Mouse (Mus musculus): Measurements from ENCODE around the gene 7420426K07Rik. TPM values are rescaled to one million over a fixed set of nuclear protein-coding genes. Genes with fewer than 3 reads are reported as not detected.

7420426K07Rik gene
- polyA plus RNA-seq (2015; fragmentation: Nextera tagmentation; extraction: Ambion mirVana), result not detected in 2 replicates

GRCm38 (mm10) chr9:98902819-98903218 is at the start of gene 7420426K07Rik:
Gene 7420426K07Rik, plus strand, starts transcription at chr9:98903119.
- Histone ChIP-seq H3K9me3 (replicated peaks) (no peaks in the 10 kb centered on the region), H3K27me3 (no peaks in the 10 kb centered on the region), H3K9ac (no peak within 1 kb of the TSS), H3K4me3 (replicated peaks) (no peak within 1 kb of the TSS), H3K36me3 (no peaks in the 10 kb centered on the region), H3K4me1 (replicated peaks) (no peaks in the 10 kb centered on the region), H3K27ac (no peak within 1 kb of the TSS), H3K4me2 (no peak within 1 kb of the TSS)
- DNase-seq, result no peak
- no peak for ATAC-seq (ENCODE audit: low read depth)
- 63% methylated on average over 2 of the region's 2 CpGs for WGBS (ENCODE audit: insufficient replicate concordance)

- Histone ChIP-seq H3K27me3 (no peaks in the 10 kb centered on the region), H3K36me3 (no peaks in the 10 kb centered on the region), H3K4me3 (replicated peaks) (no peak within 1 kb of the TSS), H3K9me3 (replicated peaks) (no peaks in the 10 kb centered on the region), H3K4me1 (replicated peaks) (no peaks in the 10 kb centered on the region), H3K27ac (no peak within 1 kb of the TSS), H3K4me2 (no peak within 1 kb of the TSS), H3K9ac (no peak within 1 kb of the TSS)
- WGBS (ENCODE audit: insufficient replicate concordance), result 63% methylated on average over 18 of the region's 18 CpGs
- ATAC-seq (ENCODE audit: low read depth), result no peak
- DNase-seq, result no peak
These were observed 46.7 kb upstream of the 7420426K07Rik start, which contains the start of gene Prr23a2 for GRCm38 (mm10) chr9:98856210-98856609. Gene Prr23a2, plus strand, starts transcription at chr9:98856494.

- Histone ChIP-seq H3K9me3 (replicated peaks) (no peaks in the 10 kb centered on the region), H3K4me1 (replicated peaks) (no peaks in the 10 kb centered on the region), H3K9ac (no peak overlapping the region), H3K27me3 (peaks cover 8% of the 10 kb centered on the region; the same call in 1 of the 2 replicates), H3K36me3 (no peaks in the 10 kb centered on the region), H3K4me3 (replicated peaks) (no peak overlapping the region), H3K27ac (no peak overlapping the region), H3K4me2 (no peak overlapping the region)
- DNase-seq (no peak), ATAC-seq (ENCODE audit: low read depth) (no peak)
- WGBS (ENCODE audit: insufficient replicate concordance), result 43% methylated on average over 3 of the region's 3 CpGs
These were observed 39.5 kb upstream of the 7420426K07Rik start for GRCm38 (mm10) chr9:98863463-98863862.

GRCm38 (mm10) chr9:98864571-98864970 is 38.3 kb upstream of the 7420426K07Rik start, which contains the start of gene Prr23a3:
Gene Prr23a3, plus strand, starts transcription at chr9:98864767.
- no peak within 1 kb of the TSS for H3K4me3 ChIP-seq (replicated peaks)
- no peak for ATAC-seq (ENCODE audit: low read depth)
- WGBS (ENCODE audit: insufficient replicate concordance), result 38% methylated on average over 22 of the region's 22 CpGs
- H3K4me1 ChIP-seq (replicated peaks), result no peaks in the 10 kb centered on the region
- no peak within 1 kb of the TSS for H3K9ac ChIP-seq
- no peak for DNase-seq
- H3K27me3 ChIP-seq, result peaks cover 8% of the 10 kb centered on the region; the same call in 1 of the 2 replicates
- H3K4me2 ChIP-seq, result no peak within 1 kb of the TSS
- H3K27ac ChIP-seq, result no peak within 1 kb of the TSS
- no peaks in the 10 kb centered on the region for H3K9me3 ChIP-seq (replicated peaks)
- no peaks in the 10 kb centered on the region for H3K36me3 ChIP-seq

DNA sequence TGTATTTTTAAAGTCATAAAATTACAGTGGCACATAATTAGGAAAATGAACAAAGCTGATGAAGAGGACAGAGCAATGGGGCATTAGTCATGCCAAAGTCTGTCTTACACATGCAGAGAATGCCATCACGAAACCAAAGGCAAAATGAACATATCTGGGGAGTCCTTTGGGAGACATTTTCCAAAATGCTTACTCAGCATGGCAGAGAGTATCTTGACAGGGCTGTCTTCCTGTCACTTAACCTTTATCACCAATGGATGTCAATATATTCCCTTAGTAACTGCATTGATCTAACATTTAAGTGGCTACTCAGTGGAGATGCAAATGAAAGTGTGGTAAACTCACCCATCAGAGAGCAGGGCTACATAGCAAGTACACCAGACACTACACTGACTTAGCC is 1.4 kb upstream of the 7420426K07Rik start:
- H3K4me2 ChIP-seq, result no peak overlapping the region
- no peak overlapping the region for H3K27ac ChIP-seq
- no peaks in the 10 kb centered on the region for H3K36me3 ChIP-seq
- H3K27me3 ChIP-seq, result no peaks in the 10 kb centered on the region
- no peak overlapping the region for H3K9ac ChIP-seq
- no peak overlapping the region for H3K4me3 ChIP-seq (replicated peaks)
- ATAC-seq (ENCODE audit: low read depth) (no peak), DNase-seq (no peak)
- 47% methylated on average over 1 of the region's 1 CpGs for WGBS (ENCODE audit: insufficient replicate concordance)
- peaks cover 3% of the 10 kb centered on the region for H3K9me3 ChIP-seq (replicated peaks)
- H3K4me1 ChIP-seq (replicated peaks), result no peaks in the 10 kb centered on the region

DNA sequence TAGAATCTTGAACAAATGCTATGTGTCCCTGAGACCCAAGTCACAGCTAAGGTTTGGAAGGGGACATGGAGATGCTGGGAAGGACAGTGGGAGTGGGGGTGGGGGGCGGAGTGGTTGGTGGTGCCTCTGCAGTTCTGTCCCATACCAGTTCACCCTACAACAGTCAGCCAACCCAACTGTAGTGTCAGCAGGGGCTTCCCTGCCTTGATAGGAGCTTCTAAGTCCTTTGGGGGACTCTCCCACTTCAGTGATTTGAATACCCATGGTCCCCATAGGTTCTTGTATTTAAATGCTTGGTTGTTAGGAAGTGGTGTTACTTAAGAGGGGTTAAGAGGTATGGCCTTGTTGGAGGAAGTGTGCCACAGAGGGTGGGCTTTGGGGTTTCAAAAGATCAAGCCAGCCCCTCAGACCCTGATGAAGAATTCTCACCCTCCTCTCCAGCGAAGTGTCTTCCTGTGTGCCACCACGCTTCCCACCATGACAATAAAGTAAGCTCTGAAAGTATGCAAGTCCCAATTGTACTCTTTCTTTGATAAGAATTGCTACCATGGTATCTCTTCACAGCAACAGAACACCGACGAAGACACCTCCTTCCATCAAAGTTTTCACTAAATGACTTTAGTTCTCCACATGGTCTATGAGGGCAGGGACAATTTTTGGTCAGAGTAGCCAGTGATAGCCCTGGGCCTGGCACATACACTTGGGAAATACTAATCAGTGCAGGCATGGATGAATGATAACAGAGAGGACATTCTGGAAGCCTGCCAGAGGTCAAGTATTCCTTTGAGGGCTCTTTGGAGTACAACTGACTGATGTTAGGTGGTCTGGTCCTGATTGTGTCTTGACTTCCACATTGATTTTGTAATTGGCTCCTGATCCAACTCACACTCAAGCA is 18.0 kb downstream of the 7420426K07Rik start:
- Histone ChIP-seq H3K36me3 (no peaks in the 10 kb centered on the region), H3K27ac (no peak overlapping the region), H3K9ac (no peak overlapping the region), H3K9me3 (replicated peaks) (no peaks in the 10 kb centered on the region), H3K4me1 (replicated peaks) (no peaks in the 10 kb centered on the region), H3K4me2 (no peak overlapping the region), H3K27me3 (no peaks in the 10 kb centered on the region), H3K4me3 (replicated peaks) (no peak overlapping the region)
- ATAC-seq (ENCODE audit: low read depth) (no peak), DNase-seq (no peak)
- WGBS (ENCODE audit: insufficient replicate concordance), result 61% methylated on average over 5 of the region's 5 CpGs

DNA sequence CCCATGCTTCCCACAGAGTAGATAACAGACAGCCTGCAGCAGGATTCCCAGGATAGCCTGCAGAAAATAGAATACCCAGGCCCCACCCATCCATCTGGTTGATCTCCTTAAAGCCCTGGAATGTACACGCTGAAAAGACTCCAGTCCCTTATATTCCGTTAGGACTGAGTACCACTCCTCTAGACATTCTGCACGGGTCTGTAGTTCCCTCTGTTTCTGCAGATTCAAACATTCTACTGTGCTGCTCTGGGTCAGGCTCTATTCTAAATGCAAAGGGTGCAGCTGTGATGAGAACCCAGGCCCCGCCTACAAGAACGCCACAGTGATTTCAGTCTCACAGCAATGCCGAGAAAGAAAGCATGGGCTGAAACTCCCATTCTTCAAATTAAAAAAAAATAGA is 20.2 kb downstream of the 7420426K07Rik start:
- no peak for ATAC-seq (ENCODE audit: low read depth)
- H3K4me2 ChIP-seq, result no peak overlapping the region
- H3K27me3 ChIP-seq, result no peaks in the 10 kb centered on the region
- no peak for DNase-seq
- no peak overlapping the region for H3K9ac ChIP-seq
- no peaks in the 10 kb centered on the region for H3K9me3 ChIP-seq (replicated peaks)
- H3K27ac ChIP-seq, result no peak overlapping the region
- 40% methylated on average over 6 of the region's 6 CpGs for WGBS (ENCODE audit: insufficient replicate concordance)
- no peaks in the 10 kb centered on the region for H3K4me1 ChIP-seq (replicated peaks)
- no peaks in the 10 kb centered on the region for H3K36me3 ChIP-seq
- no peak overlapping the region for H3K4me3 ChIP-seq (replicated peaks)

DNA sequence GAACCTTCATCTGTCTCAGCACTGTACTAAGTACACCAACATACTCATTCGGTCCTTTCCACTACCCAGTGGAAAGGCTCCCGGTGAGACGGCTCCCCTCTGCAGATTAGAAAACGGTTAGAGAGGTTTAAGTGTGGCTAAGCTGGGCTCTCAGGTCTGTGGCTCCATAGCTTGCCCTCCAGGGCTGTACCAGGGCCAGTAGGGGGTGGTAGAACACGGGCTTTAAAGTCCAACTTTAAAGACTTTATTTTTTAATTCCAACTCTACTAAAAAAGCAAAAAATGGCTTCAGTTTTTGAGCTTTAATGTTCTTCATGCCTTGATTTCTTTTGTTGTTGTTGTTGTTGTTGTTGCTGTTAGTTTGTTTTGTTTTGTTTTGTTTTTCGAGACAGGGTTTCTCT is 21.3 kb downstream of the 7420426K07Rik start:
- DNase-seq (no peak), ATAC-seq (ENCODE audit: low read depth) (no peak)
- Histone ChIP-seq H3K27ac (no peak overlapping the region), H3K4me3 (replicated peaks) (no peak overlapping the region), H3K27me3 (no peaks in the 10 kb centered on the region), H3K9ac (no peak overlapping the region), H3K4me2 (no peak overlapping the region), H3K4me1 (replicated peaks) (no peaks in the 10 kb centered on the region), H3K9me3 (replicated peaks) (no peaks in the 10 kb centered on the region), H3K36me3 (no peaks in the 10 kb centered on the region)
- WGBS (ENCODE audit: insufficient replicate concordance), result 34% methylated on average over 6 of the region's 6 CpGs

GRCm38 (mm10) chr9:98929496-98929895 is 26.6 kb downstream of the 7420426K07Rik start:
- Histone ChIP-seq H3K4me2 (no peak overlapping the region), H3K27me3 (no peaks in the 10 kb centered on the region), H3K9me3 (replicated peaks) (no peaks in the 10 kb centered on the region; the same call in 1 of the 2 replicates), H3K4me3 (replicated peaks) (no peak overlapping the region), H3K36me3 (no peaks in the 10 kb centered on the region), H3K27ac (no peak overlapping the region), H3K9ac (no peak overlapping the region), H3K4me1 (replicated peaks) (no peaks in the 10 kb centered on the region)
- no peak for DNase-seq
- 71% methylated on average over 2 of the region's 2 CpGs for WGBS (ENCODE audit: insufficient replicate concordance)
- ATAC-seq (ENCODE audit: low read depth), result no peak

- Histone ChIP-seq H3K9ac (no peak overlapping the region), H3K4me2 (no peak overlapping the region), H3K4me1 (replicated peaks) (no peaks in the 10 kb centered on the region), H3K36me3 (no peaks in the 10 kb centered on the region), H3K4me3 (replicated peaks) (no peak overlapping the region), H3K27me3 (peaks cover 17% of the 10 kb centered on the region), H3K27ac (no peak overlapping the region), H3K9me3 (replicated peaks) (no peaks in the 10 kb centered on the region; the same call in 1 of the 2 replicates)
- 33% methylated on average over 6 of the region's 6 CpGs for WGBS (ENCODE audit: insufficient replicate concordance)
- DNase-seq, result no peak
- no peak for ATAC-seq (ENCODE audit: low read depth)
These were observed 30.0 kb downstream of the 7420426K07Rik start for GRCm38 (mm10) chr9:98932931-98933330.

DNA sequence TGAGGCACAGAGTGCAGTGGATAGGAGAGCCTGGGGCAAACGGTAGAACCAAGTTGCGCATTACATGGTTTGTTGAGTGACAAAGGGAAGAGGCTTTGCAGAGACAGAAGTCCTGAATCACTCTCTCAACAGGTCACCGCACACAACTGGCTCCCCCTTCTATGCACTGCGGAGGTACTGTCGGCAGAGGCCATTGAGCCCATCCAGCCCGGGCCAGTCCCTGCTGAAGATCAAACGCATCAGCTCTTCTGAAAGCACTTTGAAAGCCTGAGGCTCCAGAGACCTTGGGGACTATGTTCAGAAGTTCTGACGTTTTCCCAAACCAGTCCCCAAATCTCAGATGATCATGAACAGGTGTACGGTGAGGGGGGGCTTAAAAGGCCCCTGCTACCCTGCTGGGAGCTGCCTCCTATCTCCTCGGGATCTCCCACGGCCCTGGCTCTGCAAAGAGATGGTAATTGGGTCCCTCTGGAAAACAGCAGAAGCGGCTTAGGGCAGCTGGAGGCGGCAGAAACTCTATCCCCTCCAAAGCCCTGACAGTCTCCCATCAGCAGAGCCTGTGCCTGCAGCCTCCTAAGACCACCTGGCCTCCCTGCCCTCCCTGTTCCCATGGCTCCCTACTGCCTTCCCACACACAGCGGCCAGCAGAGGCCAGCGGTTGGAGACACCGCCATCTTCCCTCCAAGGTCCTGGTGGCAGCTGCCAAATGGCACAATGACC is 32.4 kb downstream of the 7420426K07Rik start:
- no peak for DNase-seq
- ATAC-seq (ENCODE audit: low read depth), result no peak
- H3K27ac ChIP-seq, result no peak overlapping the region
- no peaks in the 10 kb centered on the region for H3K9me3 ChIP-seq (replicated peaks)
- no peak overlapping the region for H3K9ac ChIP-seq
- no peaks in the 10 kb centered on the region for H3K36me3 ChIP-seq
- no peaks in the 10 kb centered on the region for H3K4me1 ChIP-seq (replicated peaks)
- H3K27me3 ChIP-seq, result peaks cover 17% of the 10 kb centered on the region
- H3K4me3 ChIP-seq (replicated peaks), result no peak overlapping the region
- WGBS (ENCODE audit: insufficient replicate concordance), result 31% methylated on average over 16 of the region's 16 CpGs
- no peak overlapping the region for H3K4me2 ChIP-seq
